Mouse (Mus musculus) lung, adult 2 months (tissue): ENCODE measurements around the gene Cdc6.

ENCODE experiments used
- CTCF ChIP-seq: fragments of 200-500 bp; IDR thresholded peaks from 2 replicates; pipeline ENCODE4 v1.5.1; 2011; ENCODE audit warnings: mild to moderate bottlenecking, low read length, control low read depth; ENCODE audit not compliant: insufficient read depth
- POLR2A ChIP-seq: fragments of 200-500 bp; IDR thresholded peaks from 2 replicates; pipeline ENCODE4 v1.6.1; 2011; ENCODE audit warnings: low read depth, mild to moderate bottlenecking, control low read depth, low read length, borderline replicate concordance; ENCODE audit errors: extremely low read depth

DNA sequence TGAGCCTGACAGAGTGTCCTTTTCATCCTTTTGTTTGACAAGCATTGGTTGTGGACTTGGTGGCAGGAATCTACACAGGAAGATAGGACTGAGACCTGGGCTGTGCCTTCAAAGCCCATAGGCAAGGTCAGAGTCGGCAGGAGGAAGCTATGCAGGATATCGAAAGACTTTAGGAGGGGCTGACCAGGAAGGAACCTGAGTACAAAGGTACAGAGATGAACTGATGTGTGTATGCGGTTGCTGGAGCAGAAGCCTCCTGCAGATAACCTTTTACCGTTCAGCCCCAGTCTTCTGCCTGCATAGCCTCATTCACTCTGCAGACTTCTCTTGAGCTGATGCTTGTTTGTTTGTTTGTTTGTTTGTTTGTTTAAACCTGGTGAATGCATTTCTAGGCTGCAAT, 2.0 kb upstream of the Cdc6 start:
- TF ChIP-seq CTCF (no peak), POLR2A (no peak)
